Mouse (Mus musculus) T-helper 1 cell (primary cell): ENCODE results near the gene Tmem59l.
"Not testable (repeated sequence)": the region's sequence is repeated elsewhere in the genome, so short reads cannot be mapped to it uniquely, and the experiment has no call there.

Source experiments
- in situ Hi-C: fragments of 300-600 bp; cut with MboI, MseI; formaldehyde crosslinking; loops from one replicate; pipeline ENCODE4 v1.15.1; 2025; ENCODE audit warnings: high pct_unique_total_duplicates

Gene Tmem59l

GRCm38 (mm10) chr8:70486941-70487520 is at the start of gene Tmem59l:
Gene Tmem59l, minus strand, starts transcription at chr8:70487358.
- in situ Hi-C loops, result no loop called here

- in situ Hi-C loops, result loop anchor here (5.0 kb wide), 1 partner anchor 862 kb away; the partner anchor contains the start of genes Babam1 and Ushbp1
Measured at GRCm38 (mm10) chr8:70535701-70536100, 48.5 kb upstream of the Tmem59l start.

- in situ Hi-C loops, result loop anchor here (5.0 kb wide), 1 partner anchor 862 kb away; the partner anchor contains the start of genes Babam1 and Ushbp1
Measured at GRCm38 (mm10) chr8:70535221-70535620, 48.1 kb upstream of the Tmem59l start.

GRCm38 (mm10) chr8:70534281-70534680 is 47.1 kb upstream of the Tmem59l start:
- in situ Hi-C loops, result no loop called here

GRCm38 (mm10) chr8:70530314-70530713 is 43.2 kb upstream of the Tmem59l start:
- in situ Hi-C loops, result no loop called here

- in situ Hi-C loops, result no loop called here
Measured at GRCm38 (mm10) chr8:70529741-70530161, 42.6 kb upstream of the Tmem59l start.

- in situ Hi-C loops, result no loop called here
Measured at GRCm38 (mm10) chr8:70529299-70529698, 42.1 kb upstream of the Tmem59l start.

- in situ Hi-C loops, result no loop called here
Measured at GRCm38 (mm10) chr8:70528182-70528797, 41.1 kb upstream of the Tmem59l start.

GRCm38 (mm10) chr8:70527512-70528181 is 40.5 kb upstream of the Tmem59l start, which contains the start of the genes Fkbp8 and Kxd1:
Gene Fkbp8, plus strand, starts transcription at chr8:70527724.
Gene Kxd1, minus strand, starts transcription at chr8:70527956.
- in situ Hi-C loops, result no loop called here

- in situ Hi-C loops, result no loop called here
Measured at GRCm38 (mm10) chr8:70527111-70527511, 40.0 kb upstream of the Tmem59l start.

GRCm38 (mm10) chr8:70522592-70523403 is 35.6 kb upstream of the Tmem59l start:
- in situ Hi-C loops, result no loop called here

- in situ Hi-C loops, result no loop called here
Measured at GRCm38 (mm10) chr8:70519606-70520005, 32.4 kb upstream of the Tmem59l start.

- in situ Hi-C loops, result no loop called here
Measured at GRCm38 (mm10) chr8:70519043-70519442, 31.9 kb upstream of the Tmem59l start.

- in situ Hi-C loops, result no loop called here
Measured at GRCm38 (mm10) chr8:70517940-70518643, 30.9 kb upstream of the Tmem59l start.

- in situ Hi-C loops, result no loop called here
Measured at GRCm38 (mm10) chr8:70513441-70513840, 26.3 kb upstream of the Tmem59l start.

- in situ Hi-C loops, result no loop called here
Measured at GRCm38 (mm10) chr8:70512253-70512903, 25.2 kb upstream of the Tmem59l start.

GRCm38 (mm10) chr8:70511770-70512169 is 24.6 kb upstream of the Tmem59l start:
- in situ Hi-C loops, result no loop called here

- in situ Hi-C loops, result not testable (repeated sequence)
Measured at GRCm38 (mm10) chr8:70511174-70511573, 24.0 kb upstream of the Tmem59l start.

- in situ Hi-C loops, result no loop called here
Measured at GRCm38 (mm10) chr8:70510228-70510915, 23.2 kb upstream of the Tmem59l start, which contains the start of gene Uba52. Gene Uba52, minus strand, starts transcription at chr8:70510801.
